Mouse (Mus musculus) neural tube, embryonic 11.5 days (tissue): ENCODE measurements around the gene Golm1. TPM values are rescaled to one million over a fixed set of nuclear protein-coding genes. Genes with fewer than 3 reads are reported as not detected.
A peak's percentile ranks its signal among the peaks of the same experiment; 100 is the strongest.
"Not testable (repeated sequence)": the region's sequence is repeated elsewhere in the genome, so short reads cannot be mapped to it uniquely, and the experiment has no call there.

ENCODE experiments used
- ATAC-seq: fragments of 200-750 bp; cut with Nextera tagmentation; 2 replicates; pipeline ENCODE4 v1.8.0; 2017; ENCODE audit warnings: moderate number of reproducible peaks, mild to moderate bottlenecking, moderate TSS enrichment, moderate library complexity; ENCODE audit not compliant: insufficient read depth, low FRiP score, low TSS enrichment
- DNase-seq: peaks from one replicate; pipeline ENCODE4 v3.0.0-alpha.2; 2015; ENCODE audit warnings: low spot score
- H3K27ac ChIP-seq: fragments of 300-500 bp; sonication (generic); 2 replicates; pipeline ENCODE4 v1.5.1; 2014; ENCODE audit warnings: low read depth, mild to moderate bottlenecking, low read length
- H3K27me3 ChIP-seq: fragments of 300-500 bp; sonication (generic); 2 replicates; pipeline ENCODE4 v1.6.1; 2014; ENCODE audit warnings: mild to moderate bottlenecking, low read length, mixed read lengths; ENCODE audit not compliant: control insufficient read depth, insufficient read depth
- H3K36me3 ChIP-seq: fragments of 300-500 bp; sonication (generic); 2 replicates; pipeline ENCODE4 v1.6.1; 2014; ENCODE audit warnings: mild to moderate bottlenecking, low read length, moderate library complexity, mixed read lengths; ENCODE audit not compliant: control insufficient read depth, insufficient read depth
- H3K4me1 ChIP-seq: fragments of 300-500 bp; sonication (generic); 2 replicates; pipeline ENCODE4 v1.6.1; 2014; ENCODE audit warnings: low read length, mixed read lengths; ENCODE audit not compliant: control insufficient read depth, insufficient read depth
- H3K4me2 ChIP-seq: fragments of 300-500 bp; sonication (generic); 2 replicates; pipeline ENCODE4 v1.6.1; 2014; ENCODE audit warnings: low read depth, mild to moderate bottlenecking, moderate library complexity
- H3K4me3 ChIP-seq: fragments of 300-500 bp; sonication (generic); 2 replicates; pipeline ENCODE4 v1.5.1; 2014; ENCODE audit warnings: low read depth, low read length
- H3K9ac ChIP-seq: fragments of 300-500 bp; sonication (generic); 2 replicates; pipeline ENCODE4 v1.6.1; 2014; ENCODE audit warnings: mild to moderate bottlenecking, low read length
- H3K9me3 ChIP-seq: fragments of 300-500 bp; sonication (generic); 2 replicates; pipeline ENCODE4 v1.6.1; 2016; ENCODE audit warnings: low read length; ENCODE audit not compliant: control insufficient read depth
- WGBS: fragments of 180-500 bp; shearing (Covaris S2); extraction: QIAGEN DNeasy Blood & Tissue Kit; methylation state at CpG from one replicate; pipeline ENCODE4 v1.1.7; 2014; 5-methylcytosine and 5-hydroxymethylcytosine counted together
- polyA plus RNA-seq: library from polyadenylated mRNA; unstranded; fragments of >200 nt; fragmentation: Nextera tagmentation; extraction: Ambion mirVana; gene quantifications from 2 replicates; pipeline ENCODE4 v1.2.1, GENCODE M21; 2014

The Golm1 gene
- polyA plus RNA-seq, 1 experiment from 2014 or later = 142 TPM

GRCm38 (mm10) chr13:59605221-59605922 is 70.2 kb downstream of the Golm1 start:
- Histone ChIP-seq H3K4me2 (no peak overlapping the region), H3K9me3 (no peaks in the 10 kb centered on the region), H3K27me3 (no peaks in the 10 kb centered on the region), H3K9ac (no peak overlapping the region), H3K4me1 (no peaks in the 10 kb centered on the region), H3K36me3 (peaks cover 16% of the 10 kb centered on the region), H3K4me3 (no peak overlapping the region), H3K27ac (no peak overlapping the region)
- WGBS = 89% methylated on average over 10 of the region's 10 CpGs
- ATAC-seq = no peak
- no peak for DNase-seq

GRCm38 (mm10) chr13:59604511-59604910 is 71.1 kb downstream of the Golm1 start:
- Histone ChIP-seq H3K9ac (no peak overlapping the region), H3K9me3 (no peaks in the 10 kb centered on the region), H3K36me3 (peaks cover 14% of the 10 kb centered on the region), H3K27me3 (no peaks in the 10 kb centered on the region), H3K4me3 (no peak overlapping the region), H3K27ac (no peak overlapping the region), H3K4me1 (no peaks in the 10 kb centered on the region), H3K4me2 (no peak overlapping the region)
- ATAC-seq (0 out of 2 replicates have a peak, but pooled peaks have one; percentile 41), DNase-seq (peak; percentile 17)
- 61% methylated on average over 1 of the region's 1 CpGs for WGBS

GRCm38 (mm10) chr13:59603096-59603495 is 72.5 kb downstream of the Golm1 start:
- WGBS = 94% methylated on average over 5 of the region's 5 CpGs
- H3K36me3 ChIP-seq = peaks cover 10% of the 10 kb centered on the region
- no peaks in the 10 kb centered on the region for H3K4me1 ChIP-seq
- DNase-seq = no peak
- no peak overlapping the region for H3K27ac ChIP-seq
- no peak overlapping the region for H3K9ac ChIP-seq
- H3K4me3 ChIP-seq = no peak overlapping the region
- no peak overlapping the region for H3K4me2 ChIP-seq
- H3K27me3 ChIP-seq = no peaks in the 10 kb centered on the region
- no peak for ATAC-seq
- no peaks in the 10 kb centered on the region for H3K9me3 ChIP-seq

GRCm38 (mm10) chr13:59592630-59593029 is 83.0 kb downstream of the Golm1 start:
- ATAC-seq (no peak), DNase-seq (no peak)
- Histone ChIP-seq H3K9me3 (no peaks in the 10 kb centered on the region), H3K4me1 (no peaks in the 10 kb centered on the region), H3K36me3 (peaks cover 4% of the 10 kb centered on the region), H3K4me2 (no peak overlapping the region), H3K9ac (no peak overlapping the region), H3K4me3 (no peak overlapping the region), H3K27me3 (no peaks in the 10 kb centered on the region), H3K27ac (no peak overlapping the region)
- WGBS = 90% methylated on average over 1 of the region's 1 CpGs

- H3K27ac ChIP-seq, ATAC-seq, H3K4me1 ChIP-seq, H3K27me3 ChIP-seq, DNase-seq, H3K4me3 ChIP-seq, H3K36me3 ChIP-seq, H3K9ac ChIP-seq, H3K4me2 ChIP-seq, H3K9me3 ChIP-seq: not testable (repeated sequence)
- 93% methylated on average over 3 of the region's 3 CpGs for WGBS
These were observed 83.6 kb downstream of the Golm1 start for GRCm38 (mm10) chr13:59592058-59592457.

GRCm38 (mm10) chr13:59590691-59591090 is 84.9 kb downstream of the Golm1 start:
- H3K9me3 ChIP-seq = no peaks in the 10 kb centered on the region
- peaks cover 7% of the 10 kb centered on the region for H3K36me3 ChIP-seq
- WGBS = 86% methylated on average over 4 of the region's 4 CpGs
- peaks cover 11% of the 10 kb centered on the region for H3K4me1 ChIP-seq
- ATAC-seq (no peak), DNase-seq (no peak)
- H3K4me3 ChIP-seq = no peak overlapping the region
- no peaks in the 10 kb centered on the region for H3K27me3 ChIP-seq
- H3K9ac ChIP-seq = no peak overlapping the region
- no peak overlapping the region for H3K27ac ChIP-seq
- no peak overlapping the region for H3K4me2 ChIP-seq

GRCm38 (mm10) chr13:59589672-59590071 is 85.9 kb downstream of the Golm1 start:
- peaks cover 11% of the 10 kb centered on the region for H3K4me1 ChIP-seq
- H3K4me2 ChIP-seq = no peak overlapping the region
- H3K27me3 ChIP-seq = no peaks in the 10 kb centered on the region
- H3K27ac ChIP-seq = no peak overlapping the region
- no peak for ATAC-seq
- no peak overlapping the region for H3K4me3 ChIP-seq
- peaks cover 7% of the 10 kb centered on the region for H3K36me3 ChIP-seq
- no peak for DNase-seq
- WGBS = 86% methylated on average over 4 of the region's 4 CpGs
- H3K9ac ChIP-seq = no peak overlapping the region
- no peaks in the 10 kb centered on the region for H3K9me3 ChIP-seq

GRCm38 (mm10) chr13:59587201-59587600 is 88.4 kb downstream of the Golm1 start:
- Histone ChIP-seq H3K4me1 (peaks cover 11% of the 10 kb centered on the region), H3K27me3 (no peaks in the 10 kb centered on the region), H3K27ac (no peak overlapping the region), H3K4me3 (no peak overlapping the region), H3K36me3 (peaks cover 4% of the 10 kb centered on the region), H3K9ac (no peak overlapping the region), H3K4me2 (no peak overlapping the region), H3K9me3 (no peaks in the 10 kb centered on the region)
- WGBS = 96% methylated on average over 2 of the region's 2 CpGs
- ATAC-seq = no peak
- DNase-seq = no peak

- DNase-seq = no peak
- 0 out of 2 replicates have a peak overlapping the region, but pooled peaks have one; percentile 27 for H3K27ac ChIP-seq
- H3K9ac ChIP-seq = peak overlapping the region; percentile 91
- peak overlapping the region; percentile 95 for H3K4me3 ChIP-seq
- H3K4me2 ChIP-seq = peak overlapping the region; percentile 82
- H3K27me3 ChIP-seq = no peaks in the 10 kb centered on the region
- H3K4me1 ChIP-seq = peaks cover 11% of the 10 kb centered on the region
- under 1% methylated on average over 28 of the region's 28 CpGs for WGBS
- H3K36me3 ChIP-seq = peaks cover 4% of the 10 kb centered on the region; the same call in 1 of the 2 replicates
- no peak; the same call in 1 of the 2 replicates for ATAC-seq
- H3K9me3 ChIP-seq = no peaks in the 10 kb centered on the region
These were observed 90.0 kb downstream of the Golm1 start for GRCm38 (mm10) chr13:59585648-59586005.
